ENCODE assay signal across 41 mouse cellular contexts in the genomic region with DNA sequence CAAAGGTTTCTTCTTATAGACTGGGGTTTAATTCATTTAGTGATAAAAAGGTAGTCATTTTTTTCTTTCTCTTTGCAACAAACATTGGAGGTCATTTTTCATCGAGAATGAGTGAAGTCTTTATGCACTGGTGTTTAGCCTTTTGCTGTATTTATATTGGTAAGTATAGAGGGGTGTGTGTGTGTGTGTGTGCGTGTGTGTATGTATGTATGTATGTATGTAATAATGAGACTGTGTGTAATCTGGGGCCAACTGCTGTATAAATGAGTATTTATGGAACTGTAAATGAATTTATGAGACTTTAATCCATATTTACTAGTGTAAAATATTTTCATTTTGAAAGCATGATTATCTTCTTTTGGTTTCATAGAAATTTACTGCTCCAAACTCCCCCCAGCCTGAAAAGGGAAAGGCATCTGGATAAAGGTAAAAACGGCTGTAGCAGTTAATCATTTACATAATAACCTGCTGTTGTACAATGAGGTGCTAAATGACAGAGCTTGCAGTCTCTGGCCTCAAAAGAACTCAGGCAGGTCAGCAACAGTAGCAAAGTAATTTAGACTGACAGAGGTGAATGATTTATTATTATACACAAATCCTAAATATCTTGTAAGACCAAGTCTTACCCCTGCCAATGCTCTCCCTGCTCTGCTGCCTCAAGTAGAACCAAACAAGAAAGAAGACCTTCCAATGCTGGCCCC. TPM values are rescaled to one million over a fixed set of nuclear protein-coding genes. Genes with fewer than 3 reads are reported as not detected.
"Had no signal": no experiment of that assay in that cellular context is flagged by ENCODE, and none has a peak within 500 bp of the region (broad histone marks: within the 10 kb centered on the region; RNA-seq: fewer than 3 reads in every experiment).

No protein-coding gene starts in this region.

- H3K4me2 ChIP-seq: heart, embryonic 11.5 days; heart, embryonic 13.5 days; heart, embryonic 15.5 days; hindbrain, embryonic 13.5 days; hindbrain, embryonic 15.5 days; kidney, embryonic 15.5 days; limb, embryonic 13.5 days; limb, embryonic 15.5 days; liver, embryonic 12.5 days had no signal

- H3K4me3 ChIP-seq: gastrocnemius, adult 2 months; heart, embryonic 13.5 days; heart, embryonic 15.5 days; hindbrain, embryonic 13.5 days; hindbrain, embryonic 15.5 days; kidney, embryonic 15.5 days; limb, embryonic 13.5 days; limb, embryonic 15.5 days; liver, embryonic 12.5 days had no signal

- H3K4me1 ChIP-seq: heart, embryonic 13.5 days; heart, embryonic 15.5 days; hindbrain, embryonic 13.5 days; hindbrain, embryonic 15.5 days; kidney, embryonic 15.5 days; limb, embryonic 13.5 days; limb, embryonic 15.5 days; liver, embryonic 12.5 days had no signal

- H3K9ac ChIP-seq: heart, embryonic 13.5 days; heart, embryonic 15.5 days; hindbrain, embryonic 13.5 days; hindbrain, embryonic 15.5 days; kidney, embryonic 15.5 days; limb, embryonic 13.5 days; limb, embryonic 15.5 days; liver, embryonic 12.5 days had no signal

- H3K36me3 ChIP-seq: heart, embryonic 13.5 days; heart, embryonic 15.5 days; hindbrain, embryonic 13.5 days; hindbrain, embryonic 15.5 days; kidney, embryonic 15.5 days; limb, embryonic 13.5 days; limb, embryonic 15.5 days; liver, embryonic 12.5 days had no signal

- DNase-seq: gastrocnemius, adult 2 months; gastrocnemius, postnatal 10 days; gastrocnemius, postnatal 25 days; heart, adult 18-20 months; heart, postnatal 14 days; heart, postnatal 36 days; kidney, adult 11 months; kidney, adult 2 months; kidney, postnatal 14 days; kidney, postnatal 36 days; layer of hippocampus, adult 9-11 months; layer of hippocampus, postnatal 36 days; left cerebral cortex, postnatal 4 days had no signal

- H3K9me3 ChIP-seq: limb, embryonic 15.5 days had no signal

- H3K27ac ChIP-seq: gastrocnemius, adult 2 months; heart, embryonic 13.5 days; heart, embryonic 15.5 days; hindbrain, embryonic 13.5 days; hindbrain, embryonic 15.5 days; hindbrain, postnatal 0 days; kidney, embryonic 15.5 days; kidney, postnatal 0 days; limb, embryonic 13.5 days; limb, embryonic 15.5 days; liver, embryonic 12.5 days had no signal

- H3K27me3 ChIP-seq: heart, embryonic 13.5 days; heart, embryonic 15.5 days; hindbrain, embryonic 13.5 days; hindbrain, embryonic 15.5 days; kidney, embryonic 15.5 days; limb, embryonic 13.5 days; limb, embryonic 15.5 days; liver, embryonic 12.5 days had no signal

- ATAC-seq: hindbrain, postnatal 0 days; liver, embryonic 12.5 days had no signal

RNA-seq across cellular contexts. Expression of a gene that starts 15.2 kb away (rescaled TPM):
- total RNA-seq: gastrocnemius, adult 2 months; gastrocnemius, postnatal 10 days; gastrocnemius, postnatal 25 days; gastrocnemius, postnatal 4 days; granulocyte monocyte progenitor cell, adult 5-6 weeks; heart, adult 18-20 months; heart, adult 8-10 months; heart, postnatal 14 days; heart, postnatal 36 days; hematopoietic stem cell, adult 5-6 weeks; hindbrain, postnatal 0 days; layer of hippocampus, adult 18-20 months; layer of hippocampus, adult 8-10 months; layer of hippocampus, postnatal 14 days; layer of hippocampus, postnatal 36 days; left cerebral cortex, adult 18-20 months; left cerebral cortex, adult 8-10 months; left cerebral cortex, postnatal 10 days; left cerebral cortex, postnatal 25 days; left cerebral cortex, postnatal 4 days; liver, adult 2 months had no signal
- polyA plus RNA-seq: frontal cortex, adult 2 months; heart, embryonic 11.5 days; heart, embryonic 13.5 days; heart, embryonic 15.5 days; heart, postnatal 0 days; hindbrain, embryonic 11.5 days; hindbrain, embryonic 13.5 days; hindbrain, embryonic 15.5 days; hindbrain, postnatal 0 days; kidney, adult 2 months; kidney, embryonic 15.5 days; kidney, postnatal 0 days; large intestine, adult 2 months; limb, embryonic 11.5 days; limb, embryonic 13.5 days; liver, adult 2 months; liver, embryonic 12.5 days had no signal
